Mouse (Mus musculus) erythroblast, adult 5-6 weeks (primary cell): ENCODE results near the gene Rab43. TPM values are rescaled to one million over a fixed set of nuclear protein-coding genes. Genes with fewer than 3 reads are reported as not detected.

Source experiments
- ATAC-seq: replicated peaks from 2 replicates; pipeline ENCODE4 v1.8.0; 2016; ENCODE audit warnings: moderate number of reproducible peaks, mild to moderate bottlenecking, moderate TSS enrichment, inconsistent platforms; ENCODE audit not compliant: poor library complexity, low FRiP score, severe bottlenecking
- total RNA-seq, 2 experiments: library from RNA; stranded (forward) in 1 of 2; stranded (reverse) in 1 of 2; fragments of 150-400 nt in 1 of 2; fragments of 200-764, 138-1000 nt in 1 of 2; gene quantifications; 2 replicates each; pipeline versions ENCODE4 v1.2.3 to v1.2.4; 2015 to 2017; ENCODE audit warnings: low replicate concordance in 2 of 2

The Rab43 gene
- total RNA-seq, 2 experiments from 2014 or later = 173 to 219 TPM

DNA sequence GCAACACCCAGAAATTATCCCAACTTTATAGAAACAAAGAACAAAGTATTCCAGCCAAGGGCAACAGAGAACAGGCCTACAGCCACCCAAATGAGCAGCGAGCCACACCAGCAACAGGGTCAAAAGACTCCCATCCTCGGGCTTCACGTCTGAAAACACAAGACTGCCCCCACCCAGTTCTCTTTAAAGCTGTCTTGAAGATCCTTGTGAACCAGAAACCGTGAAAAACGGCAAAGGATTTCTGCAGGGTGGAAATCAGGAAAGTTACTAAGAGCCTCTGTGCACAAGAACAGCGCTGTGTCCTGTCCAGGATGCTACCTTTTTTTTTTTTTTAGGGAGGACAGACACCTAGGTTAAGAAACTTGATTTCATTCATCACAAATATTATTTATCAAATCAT, 1.7 kb downstream of the Rab43 start:
- no peak for ATAC-seq

DNA sequence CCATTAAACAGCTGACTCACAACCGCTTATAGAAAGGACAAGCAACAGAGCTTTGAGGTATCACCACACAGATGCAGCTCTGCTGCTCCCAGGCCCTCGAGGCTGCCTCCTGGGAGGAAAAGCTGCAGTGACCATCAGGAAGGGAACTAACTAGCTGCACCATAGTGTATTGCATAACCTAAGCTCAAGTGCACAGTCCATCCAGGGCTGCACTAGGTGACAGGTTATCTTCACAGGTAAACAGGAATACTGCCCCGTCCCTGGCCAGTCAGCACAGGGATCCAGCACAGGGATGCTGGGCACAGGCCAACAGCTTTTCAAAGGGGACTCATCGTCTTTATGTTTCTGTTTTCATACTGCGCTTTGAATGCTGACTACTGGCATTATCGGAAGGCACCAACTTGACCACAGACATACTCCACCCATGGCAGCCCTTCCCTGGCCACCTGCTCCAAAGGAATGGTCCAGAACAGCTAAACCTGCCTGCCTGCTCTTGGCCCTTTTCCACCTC, 2.3 kb downstream of the Rab43 start:
- peak; percentile 56 for ATAC-seq

DNA sequence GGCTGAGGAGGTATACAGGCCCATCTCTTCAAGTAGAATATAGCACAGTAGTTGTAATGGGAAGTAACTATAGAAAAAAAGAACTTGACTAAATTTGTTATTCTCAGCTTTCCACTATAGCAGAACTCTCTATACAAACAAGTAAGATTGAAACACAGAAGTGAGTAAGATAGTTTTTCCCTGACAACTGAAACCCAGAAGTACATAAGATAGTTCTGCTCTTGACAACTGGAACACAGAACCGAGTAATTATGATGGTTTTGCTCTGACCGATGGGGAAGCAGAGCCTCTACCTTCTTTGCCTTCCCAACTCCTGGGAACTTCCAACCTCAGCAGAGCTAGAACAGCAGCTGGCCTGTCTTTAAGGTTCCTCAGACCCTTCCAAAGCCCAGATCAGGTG, 2.8 kb downstream of the Rab43 start:
- ATAC-seq = no peak

DNA sequence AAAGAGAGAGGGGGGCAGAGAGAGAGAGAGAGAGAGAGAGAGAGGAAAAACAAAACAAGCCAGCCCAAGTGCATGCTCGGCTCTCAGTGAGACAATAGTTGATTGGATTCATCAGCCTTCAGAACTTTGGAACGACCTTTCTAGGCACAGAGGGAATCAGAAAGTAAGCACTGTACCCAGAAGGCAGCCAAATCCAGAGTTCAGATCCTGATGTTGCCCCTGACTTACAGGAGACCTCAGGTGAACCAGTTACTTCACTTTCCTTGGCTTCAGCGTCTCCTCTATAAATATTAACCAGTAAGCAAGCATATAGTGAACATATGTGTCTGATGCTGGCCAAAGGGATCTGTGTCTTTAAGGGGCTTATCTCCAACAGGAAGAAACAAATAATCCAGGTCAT, 3.4 kb downstream of the Rab43 start:
- no peak for ATAC-seq

DNA sequence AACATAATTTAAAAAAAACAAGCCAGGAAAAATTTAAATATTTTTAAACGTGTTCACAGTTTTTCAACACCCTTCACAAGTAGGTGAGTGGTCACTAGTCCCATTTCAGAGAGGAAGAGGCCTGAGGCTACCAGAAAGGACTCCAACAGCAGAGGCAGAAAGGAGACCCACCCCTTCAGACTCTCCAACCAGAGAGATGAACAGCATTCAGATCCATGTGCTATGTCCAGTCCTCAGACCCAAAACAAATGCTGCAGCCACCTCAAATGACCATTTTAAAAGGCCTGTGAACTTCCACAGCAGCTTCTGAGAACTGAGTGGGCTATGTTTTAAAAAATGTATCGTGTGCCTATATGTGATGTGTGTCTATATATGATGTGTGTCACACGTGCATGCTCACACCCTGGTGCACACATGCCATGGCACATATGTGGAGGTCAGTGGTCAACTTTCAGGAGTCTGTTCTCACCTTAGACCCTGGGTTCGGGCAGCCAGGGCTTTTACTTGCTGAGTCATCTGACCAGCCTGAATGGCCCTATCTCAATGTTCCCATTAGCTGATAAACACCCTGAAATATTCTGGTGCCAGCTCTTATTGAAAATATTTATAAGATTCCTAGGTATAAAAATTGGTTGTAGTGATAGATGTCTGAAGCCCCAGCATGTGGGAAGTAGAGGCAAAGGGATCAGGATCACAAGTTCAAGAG, 4.1 kb downstream of the Rab43 start:
- ATAC-seq = 0 out of 2 replicates have a peak, but pooled peaks have one; percentile 18

DNA sequence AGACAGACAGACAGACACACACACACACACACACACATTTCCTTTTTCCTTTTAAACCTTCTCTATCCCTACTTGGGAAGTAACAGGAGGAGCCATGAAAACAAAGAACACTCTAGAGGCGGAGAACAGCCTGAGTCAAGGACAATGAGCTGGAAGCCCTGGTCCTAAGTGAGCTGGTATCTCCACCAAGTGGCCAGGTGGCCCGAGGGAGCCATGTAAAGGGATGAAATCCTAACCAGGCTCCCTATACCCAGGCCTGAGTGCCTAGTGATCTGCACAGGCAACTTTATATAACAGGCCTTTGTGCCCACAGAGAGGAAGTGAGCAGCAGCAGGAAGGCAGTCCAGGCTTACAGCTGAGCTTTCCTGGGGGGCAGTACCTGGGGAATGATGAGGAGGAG, 5.1 kb downstream of the Rab43 start:
- no peak for ATAC-seq

DNA sequence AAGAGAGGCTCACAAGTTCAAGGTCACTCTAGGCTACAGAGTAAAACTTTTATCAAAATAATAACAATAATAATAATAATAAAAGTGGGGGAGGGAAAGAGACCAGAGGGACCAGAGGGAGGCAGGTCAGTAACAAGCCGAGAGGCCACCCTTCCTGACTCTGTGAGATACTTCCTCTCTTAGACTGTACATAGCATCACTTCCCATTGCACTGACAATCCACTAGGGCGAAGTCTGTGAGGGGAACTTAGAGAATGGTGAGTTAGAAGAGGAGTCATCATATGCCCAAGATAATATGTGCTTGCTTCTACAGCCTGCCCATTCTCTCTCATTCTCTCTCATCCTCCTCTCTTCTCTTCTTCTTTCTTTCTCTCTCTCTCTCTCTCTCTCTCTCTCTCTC, 5.9 kb downstream of the Rab43 start:
- ATAC-seq = no peak

DNA sequence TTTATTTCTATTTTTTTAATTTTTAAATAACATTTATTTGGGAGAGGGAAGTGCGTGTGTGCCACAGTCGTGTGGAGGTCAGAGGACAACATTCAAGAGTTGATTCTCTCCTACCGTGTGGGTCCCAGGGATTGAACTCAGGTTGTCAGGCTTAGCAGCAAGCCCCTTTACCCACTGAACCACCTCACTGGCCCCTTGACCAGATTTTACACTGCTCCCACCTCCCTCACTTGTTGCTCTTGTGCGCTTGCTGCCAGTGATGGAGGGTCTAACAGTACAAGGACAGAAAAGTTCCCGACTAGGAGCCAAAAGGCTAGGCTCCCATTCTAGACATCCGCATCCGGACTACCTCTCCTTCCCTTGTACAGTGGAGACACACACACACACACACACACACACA, 6.5 kb downstream of the Rab43 start:
- no peak for ATAC-seq

DNA sequence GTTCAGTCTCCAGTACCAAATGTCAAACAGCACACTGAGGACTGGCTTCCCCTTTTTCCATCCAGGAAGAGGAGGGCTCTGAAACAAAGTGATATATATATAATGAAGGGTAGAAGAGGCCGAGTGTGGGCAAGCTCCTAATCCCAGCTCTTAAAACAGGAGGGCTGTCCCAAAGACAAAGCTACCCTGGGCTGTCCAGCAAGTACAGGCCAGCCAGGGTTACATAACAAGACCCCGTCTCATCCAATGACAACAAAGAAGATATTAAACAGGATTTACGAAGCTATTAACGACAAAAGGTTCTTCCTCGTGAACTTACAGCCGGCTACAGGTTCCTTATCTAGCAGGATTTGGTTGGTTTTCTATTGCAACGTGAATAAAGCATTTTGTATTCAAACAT, 7.1 kb downstream of the Rab43 start:
- ATAC-seq = no peak

DNA sequence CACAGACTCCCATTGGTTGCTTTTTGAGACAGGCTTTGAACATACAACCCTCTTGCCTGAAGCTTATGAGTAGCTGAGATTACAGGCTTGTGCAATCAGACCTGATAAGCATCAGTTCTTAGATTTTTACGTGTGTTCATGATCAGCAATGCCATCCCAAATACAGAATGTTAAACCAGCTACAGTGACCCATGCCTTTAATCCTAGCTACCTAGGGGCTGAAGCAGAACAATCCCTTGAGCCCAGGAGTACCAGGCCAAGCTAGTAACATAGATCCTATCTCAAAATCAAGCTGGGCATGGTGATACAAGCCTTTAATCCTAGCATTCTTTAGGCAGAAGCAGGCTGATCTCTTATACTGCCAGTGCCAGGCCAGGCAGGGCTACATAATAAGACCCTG, 7.9 kb downstream of the Rab43 start:
- ATAC-seq = no peak

DNA sequence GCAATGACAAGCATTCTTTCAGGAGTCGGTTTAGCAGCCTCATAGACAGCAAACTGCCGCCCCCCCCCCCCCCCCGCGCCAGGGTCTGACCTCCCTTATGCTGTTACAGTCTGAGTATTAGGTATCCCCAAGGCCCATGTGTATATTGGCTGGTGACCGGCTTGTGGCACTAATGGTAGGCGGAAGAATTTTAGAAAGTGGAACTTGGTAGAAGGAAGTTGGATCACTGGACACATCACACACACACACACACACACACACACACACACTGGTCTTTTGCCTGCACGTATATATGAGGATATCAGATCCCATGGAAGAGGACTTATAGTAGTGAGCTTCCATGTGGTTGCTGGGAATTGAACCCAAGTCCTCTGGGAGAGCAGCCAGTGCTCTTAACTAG, 9.5 kb downstream of the Rab43 start:
- ATAC-seq = no peak

DNA sequence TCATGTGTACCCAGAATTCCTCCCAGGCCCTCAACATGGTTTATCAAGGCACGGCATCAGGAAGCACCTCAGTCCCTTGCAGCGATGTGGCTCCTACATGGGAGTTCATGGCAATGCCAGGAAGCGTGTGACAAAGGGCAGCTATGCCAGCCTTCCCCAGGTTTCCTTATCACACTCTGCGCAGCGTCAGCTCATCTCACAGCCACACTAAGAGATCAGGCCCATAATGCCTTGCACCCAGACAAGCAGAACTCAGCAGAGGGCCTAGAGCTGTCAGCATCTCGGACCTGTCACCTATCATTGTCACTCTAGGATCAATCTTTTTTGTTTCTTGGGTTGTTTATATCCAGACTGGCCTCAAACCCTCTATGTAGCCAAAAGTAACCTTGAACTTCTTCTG, 12.4 kb downstream of the Rab43 start:
- ATAC-seq = peak; percentile 68

DNA sequence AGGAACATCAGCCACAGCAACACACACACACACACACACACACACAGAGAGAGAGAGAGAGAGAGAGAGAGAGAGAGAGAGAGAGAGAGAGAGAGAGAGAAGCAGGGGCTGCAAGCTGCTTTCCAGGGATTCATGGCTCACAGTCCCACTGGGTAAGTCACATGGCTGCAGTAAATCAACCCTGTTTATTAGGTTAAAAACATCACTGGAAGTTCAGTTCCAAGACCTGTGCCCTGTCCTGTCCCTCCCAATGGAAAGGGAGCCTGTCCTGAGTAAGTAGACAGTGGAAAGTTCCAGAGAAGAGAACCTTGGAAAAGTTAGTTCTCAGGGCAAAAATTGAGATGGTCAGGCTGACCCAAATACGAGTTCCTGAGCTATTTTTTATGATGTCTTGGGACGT, 14.6 kb downstream of the Rab43 start:
- no peak for ATAC-seq

DNA sequence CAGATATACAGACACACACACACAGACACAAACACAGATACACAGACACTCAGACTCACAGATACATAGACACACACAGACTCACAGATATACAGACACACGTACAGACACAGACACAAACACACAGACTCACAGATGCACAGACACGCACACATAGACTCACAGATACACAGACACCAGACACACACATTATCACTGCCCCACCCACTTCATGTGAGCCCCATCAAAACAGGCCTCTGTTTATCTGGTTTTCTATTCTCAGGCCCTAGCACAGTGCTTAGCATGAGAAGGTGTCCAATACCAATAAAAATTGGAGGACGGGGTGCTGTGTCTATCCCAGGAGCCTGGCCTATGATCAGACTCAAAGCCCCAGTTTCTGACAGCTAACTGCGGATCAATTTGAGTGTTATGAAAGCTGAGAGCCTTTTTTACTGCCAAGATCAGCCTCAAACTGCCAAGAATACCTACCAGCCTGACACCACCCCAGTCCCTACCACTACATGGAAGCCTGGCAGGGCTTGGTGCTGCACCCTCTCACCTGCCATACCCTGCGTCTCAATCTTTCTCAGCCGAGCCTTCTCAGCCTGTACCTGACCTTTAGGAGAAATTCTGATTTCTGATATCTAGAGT, 15.6 kb downstream of the Rab43 start:
- ATAC-seq = peak; percentile 39; the same call in 1 of the 2 replicates

DNA sequence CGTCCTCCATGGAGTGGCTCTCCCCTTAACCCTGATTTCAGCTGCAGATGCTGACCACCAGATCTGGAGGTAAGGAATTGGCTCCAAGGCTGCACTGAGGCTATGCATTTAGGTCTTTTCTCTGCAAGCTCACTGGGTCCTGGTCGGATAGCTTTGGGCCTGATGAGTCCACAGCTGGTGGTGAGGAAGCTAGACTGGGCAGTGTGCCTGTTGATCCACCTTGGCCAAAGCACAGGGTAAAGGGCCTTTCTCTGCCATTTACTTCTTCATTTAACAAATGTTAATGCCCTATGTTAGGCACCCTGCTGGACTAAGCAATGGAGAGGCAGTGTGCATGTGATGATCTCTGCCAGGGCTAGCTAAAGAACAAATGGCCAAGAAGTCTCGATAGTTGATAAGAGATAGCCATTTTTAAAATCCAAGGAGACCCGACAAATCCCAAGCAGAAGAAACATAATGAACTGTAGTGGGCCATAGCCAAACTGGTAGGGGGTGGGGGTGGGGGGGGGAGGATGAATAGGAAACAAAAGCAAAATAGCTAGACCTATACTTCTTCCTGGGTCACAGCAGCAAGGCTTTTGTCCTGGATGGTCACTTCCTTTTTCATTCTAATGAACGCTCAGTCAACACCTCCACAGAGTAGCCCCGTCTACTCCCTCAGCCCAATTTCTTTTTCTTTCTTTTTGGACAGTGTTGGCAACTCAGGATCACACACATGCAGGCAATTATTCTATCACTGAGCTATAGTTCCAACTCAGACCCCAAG, 16.4 kb downstream of the Rab43 start:
- no peak for ATAC-seq

DNA sequence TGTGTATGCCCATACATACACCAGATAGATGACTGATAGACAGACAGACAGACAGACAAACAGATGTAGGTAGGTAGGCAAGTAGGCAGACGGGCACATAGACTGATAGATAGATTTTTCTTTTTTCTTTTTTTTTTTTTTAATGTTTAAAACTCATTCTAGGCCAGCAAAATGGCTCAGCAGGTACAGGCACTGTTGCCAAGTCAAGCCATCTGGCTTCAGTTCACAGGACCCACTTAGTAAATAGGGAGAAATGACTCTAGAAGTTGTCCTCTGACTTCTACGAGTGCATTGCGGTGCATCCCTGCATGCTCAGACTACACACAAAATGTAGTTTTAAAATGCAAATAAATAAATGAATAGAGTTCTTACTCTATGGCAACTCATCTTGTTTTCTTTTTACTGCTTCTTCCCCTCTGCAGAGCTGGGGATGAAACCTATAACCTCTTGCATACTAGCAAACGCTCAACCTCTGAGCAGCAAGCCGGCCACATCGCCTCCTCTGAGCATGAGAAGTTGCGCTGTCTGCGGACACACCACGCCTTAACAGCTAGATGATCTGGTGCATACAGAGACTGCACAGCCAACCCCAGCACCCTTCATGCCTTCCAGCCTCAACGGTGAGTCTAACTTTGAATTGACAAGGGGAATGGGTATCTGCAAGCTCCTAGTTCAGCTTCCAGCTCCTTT, 18.0 kb downstream of the Rab43 start:
- ATAC-seq = no peak

DNA sequence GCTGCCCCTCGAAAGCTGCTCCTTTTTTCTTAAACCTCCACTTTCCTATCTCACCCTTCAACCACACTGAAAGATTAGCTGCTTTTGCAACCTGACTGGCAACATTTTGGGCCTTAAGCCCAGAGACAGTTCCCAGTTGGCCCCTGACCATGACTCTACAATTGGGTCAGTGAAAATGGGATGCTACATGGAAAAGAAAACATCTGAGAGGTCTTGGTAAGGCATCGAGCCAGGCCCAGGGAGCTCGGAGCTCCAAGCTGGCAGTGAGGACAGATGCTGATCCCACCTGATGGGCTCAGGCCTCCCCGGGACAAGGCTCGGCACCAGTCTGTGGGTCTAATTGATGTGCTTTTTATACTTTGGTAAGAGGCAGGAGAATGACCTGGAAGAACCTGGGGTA, 20.1 kb downstream of the Rab43 start:
- no peak for ATAC-seq

DNA sequence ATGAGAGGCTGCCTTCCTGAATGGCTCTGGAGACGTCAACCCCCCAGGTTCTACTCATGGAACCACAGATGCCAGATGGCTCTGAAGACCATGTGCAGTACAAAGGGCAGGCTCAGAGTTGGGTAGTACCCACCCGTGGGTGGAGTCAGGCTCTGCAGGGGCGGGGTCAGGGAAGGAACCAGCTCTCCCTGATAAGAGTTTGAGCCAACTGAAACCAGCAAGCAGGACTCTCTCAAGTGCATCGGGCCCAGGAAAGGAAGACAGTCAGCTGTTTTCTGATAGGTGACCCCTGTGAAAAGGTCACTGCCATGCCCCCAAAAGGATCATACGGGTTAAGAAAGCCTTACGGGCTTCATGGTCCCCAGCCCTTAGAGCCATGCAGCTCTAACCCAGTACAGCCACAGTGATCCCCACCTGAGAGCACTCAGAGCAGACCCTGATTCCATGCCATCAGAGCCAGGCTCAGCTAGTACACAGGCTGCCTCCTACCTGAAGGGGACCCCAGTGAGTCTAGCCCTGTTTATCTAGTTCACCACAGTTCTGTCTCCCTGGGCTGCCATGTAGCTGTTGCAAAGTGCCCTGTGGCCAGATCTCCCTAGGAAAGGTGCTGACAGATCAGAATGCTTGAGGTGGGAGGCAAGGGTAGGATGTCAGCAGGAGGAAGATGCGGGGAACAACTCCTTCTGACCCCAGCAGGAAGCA, 21.0 kb downstream of the Rab43 start:
- ATAC-seq = peak; percentile 87

DNA sequence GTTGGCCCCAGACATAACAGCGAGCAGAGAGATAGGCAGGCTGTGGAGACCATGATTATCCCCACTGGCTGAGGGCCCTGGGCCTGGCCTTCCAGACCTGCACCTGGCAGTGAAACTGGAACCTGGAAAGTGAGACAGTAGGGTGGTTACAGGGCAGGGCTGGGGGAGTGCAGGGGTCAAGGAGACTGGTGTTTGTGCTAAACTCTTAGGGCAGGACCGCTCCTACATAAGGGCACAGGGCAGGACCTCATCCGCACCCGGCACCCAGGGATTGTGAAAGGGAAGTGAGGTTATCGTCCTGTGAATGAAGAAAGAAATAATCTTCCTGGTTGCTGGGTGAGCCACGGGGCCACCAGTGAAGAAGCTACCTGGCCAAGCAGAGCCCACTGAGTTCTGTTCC, 22.2 kb downstream of the Rab43 start:
- no peak for ATAC-seq
